Mouse (Mus musculus) heart, postnatal 0 days (tissue): ENCODE results near the gene Jaml. TPM values are rescaled to one million over a fixed set of nuclear protein-coding genes. Genes with fewer than 3 reads are reported as not detected.

Experiments
- ATAC-seq: fragments of 200-750 bp; cut with Nextera tagmentation; 2 replicates; pipeline ENCODE4 v1.8.0; 2017; ENCODE audit warnings: low read depth, moderate number of reproducible peaks, moderate library complexity; ENCODE audit not compliant: insufficient read depth
- DNase-seq: peaks from one replicate; pipeline ENCODE4 v3.0.0-alpha.2; 2016; ENCODE audit warnings: low spot score
- H3K27ac ChIP-seq: fragments of 300-500 bp; sonication (generic); 2 replicates; pipeline ENCODE4 v1.5.1; 2014; ENCODE audit warnings: low read depth, mild to moderate bottlenecking
- H3K27me3 ChIP-seq: fragments of 300-500 bp; sonication (generic); 2 replicates; pipeline ENCODE4 v1.6.1; 2014; ENCODE audit warnings: low read length, mixed read lengths; ENCODE audit not compliant: control insufficient read depth, insufficient read depth
- H3K36me3 ChIP-seq: fragments of 300-500 bp; sonication (generic); replicated peaks from 2 replicates; pipeline ENCODE4 v1.6.1; 2014; ENCODE audit warnings: low read length, mixed read lengths; ENCODE audit not compliant: control insufficient read depth, insufficient read depth
- H3K4me1 ChIP-seq: fragments of 300-500 bp; sonication (generic); 2 replicates; pipeline ENCODE4 v1.6.1; 2014; ENCODE audit warnings: antibody characterized with exemption; ENCODE audit not compliant: control insufficient read depth, insufficient read depth
- H3K4me2 ChIP-seq: fragments of 300-500 bp; sonication (generic); 2 replicates; pipeline ENCODE4 v1.6.1; 2014; ENCODE audit warnings: low read depth, mild to moderate bottlenecking, low read length, moderate library complexity
- H3K4me3 ChIP-seq: fragments of 300-500 bp; sonication (generic); 2 replicates; pipeline ENCODE4 v1.5.1; 2014; ENCODE audit warnings: low read depth, low read length
- H3K9ac ChIP-seq: fragments of 300-500 bp; sonication (generic); replicated peaks from 2 replicates; pipeline ENCODE4 v1.6.1; 2014; ENCODE audit warnings: low read depth, low read length, mixed read lengths
- H3K9me3 ChIP-seq: fragments of 300-500 bp; sonication (generic); replicated peaks from 2 replicates; pipeline ENCODE4 v1.6.1; 2016; ENCODE audit warnings: low read length; ENCODE audit not compliant: control insufficient read depth
- CTCF ChIP-seq: IDR thresholded peaks from 2 replicates; pipeline ENCODE4 v1.5.1; 2016; ENCODE audit warnings: antibody characterized with exemption, control low read depth, low read depth
- EP300 ChIP-seq: IDR thresholded peaks from 2 replicates; pipeline ENCODE4 v1.6.1; 2016; ENCODE audit warnings: antibody characterized with exemption, low read depth
- WGBS: fragments of 180-500 bp; shearing (Covaris S2); extraction: QIAGEN DNeasy Blood & Tissue Kit; methylation state at CpG from one replicate; pipeline ENCODE4 v1.1.7; 2014; 5-methylcytosine and 5-hydroxymethylcytosine counted together
- polyA plus RNA-seq: library from polyadenylated mRNA; unstranded; fragments of >200 nt; fragmentation: Nextera tagmentation; extraction: Ambion mirVana; gene quantifications from 2 replicates; pipeline ENCODE4 v1.2.1, GENCODE M21; 2015
- total RNA-seq: library from RNA; depleted of rRNA; stranded (reverse); fragments of >200 nt; gene quantifications from 2 replicates; pipeline ENCODE4 v1.2.3, GENCODE M21; 2014; ENCODE audit warnings: low replicate concordance; rRNA removed

The Jaml gene
- total and polyA plus RNA-seq, 2 experiments from 2014 or later: 0.08 TPM; not detected in 1

GRCm38 (mm10) chr9:45145533-45146266 is 66.7 kb downstream of the Jaml start:
- Histone ChIP-seq H3K9ac (no peak overlapping the region), H3K4me1 (no peaks in the 10 kb centered on the region), H3K4me2 (peak overlapping the region; percentile 55), H3K27ac (no peak overlapping the region), H3K36me3 (no peaks in the 10 kb centered on the region), H3K27me3 (peaks cover 89% of the 10 kb centered on the region), H3K9me3 (no peaks in the 10 kb centered on the region), H3K4me3 (peak overlapping the region; percentile 34)
- no peak for DNase-seq
- WGBS: 4% methylated on average over 27 of the region's 27 CpGs
- TF ChIP-seq EP300: no peak
- TF ChIP-seq CTCF: no peak
- no peak for ATAC-seq

DNA sequence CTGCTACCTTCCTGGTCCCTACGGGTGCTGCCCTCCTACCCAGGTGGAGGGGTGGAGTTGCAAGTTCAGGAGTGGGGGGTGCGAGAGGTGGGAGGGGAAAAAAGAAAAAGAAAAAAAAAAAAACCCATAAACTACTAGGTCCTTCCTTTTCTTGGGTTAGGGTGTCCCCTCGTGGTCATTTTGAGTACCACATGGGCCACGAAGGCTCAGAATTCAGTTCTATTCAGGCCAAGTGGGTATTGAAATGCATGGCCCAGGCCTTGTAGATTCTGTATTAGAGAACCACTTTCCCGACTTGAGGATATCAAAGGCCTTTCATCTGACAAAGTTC is 67.2 kb downstream of the Jaml start:
- Histone ChIP-seq H3K4me2 (peak overlapping the region; percentile 55), H3K9ac (no peak overlapping the region), H3K27me3 (peaks cover 86% of the 10 kb centered on the region), H3K4me3 (peak overlapping the region; percentile 34), H3K4me1 (no peaks in the 10 kb centered on the region), H3K27ac (no peak overlapping the region), H3K9me3 (no peaks in the 10 kb centered on the region), H3K36me3 (no peaks in the 10 kb centered on the region)
- DNase-seq (peak; percentile 39), ATAC-seq (no peak)
- WGBS: 3% methylated on average over 5 of the region's 5 CpGs
- TF ChIP-seq CTCF (peak; percentile 81), EP300 (no peak)

DNA sequence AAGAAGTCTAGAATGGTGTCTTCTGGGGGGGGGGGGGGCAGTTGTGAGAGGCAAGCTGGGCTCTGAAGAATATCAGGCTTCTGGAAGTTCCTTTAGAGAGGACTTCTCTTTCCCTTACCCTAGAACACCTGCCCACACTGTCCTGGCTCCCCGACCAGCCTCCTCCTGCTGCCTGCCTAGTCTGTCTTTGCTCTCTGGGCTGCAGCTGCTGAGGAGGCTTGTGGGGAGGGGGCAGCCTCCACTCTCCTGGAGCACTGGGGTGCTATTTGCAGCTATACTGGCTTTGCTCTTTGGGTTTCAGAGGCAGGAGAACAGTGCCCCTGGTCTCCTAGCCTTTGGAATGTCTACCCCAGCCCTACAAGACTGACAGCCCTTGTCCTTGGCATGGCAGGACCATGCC is 72.0 kb downstream of the Jaml start:
- H3K9me3 ChIP-seq: no peaks in the 10 kb centered on the region
- no peaks in the 10 kb centered on the region for H3K36me3 ChIP-seq
- TF ChIP-seq EP300 (no peak), CTCF (no peak)
- no peak overlapping the region for H3K4me2 ChIP-seq
- H3K4me3 ChIP-seq: no peak overlapping the region
- no peak overlapping the region for H3K9ac ChIP-seq
- 67% methylated on average over 1 of the region's 1 CpGs for WGBS
- no peak overlapping the region for H3K27ac ChIP-seq
- peaks cover 47% of the 10 kb centered on the region for H3K27me3 ChIP-seq
- H3K4me1 ChIP-seq: no peaks in the 10 kb centered on the region
- DNase-seq: no peak
- no peak for ATAC-seq

DNA sequence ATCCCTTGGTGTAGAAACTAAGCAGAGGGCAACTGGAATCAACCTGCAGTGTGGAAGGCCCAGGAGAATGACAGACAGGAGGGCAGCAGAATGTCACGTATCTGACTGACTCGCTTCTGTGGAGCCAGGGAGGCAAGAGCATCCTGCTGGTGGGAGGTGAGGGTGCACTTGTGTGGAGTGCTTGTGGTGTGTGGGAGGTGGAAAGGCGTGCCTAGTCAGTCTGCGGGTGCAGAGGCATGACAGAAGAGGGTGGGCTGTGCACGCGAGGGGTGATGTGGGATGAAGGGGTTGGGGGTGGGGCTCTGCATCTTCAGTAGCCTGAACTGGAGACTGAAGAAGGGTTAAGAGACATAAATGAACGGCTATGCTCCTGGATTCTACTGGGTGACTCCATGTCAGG is 74.4 kb downstream of the Jaml start:
- no peak for ATAC-seq
- Histone ChIP-seq H3K27ac (no peak overlapping the region), H3K4me3 (no peak overlapping the region), H3K9me3 (no peaks in the 10 kb centered on the region), H3K27me3 (peaks cover 22% of the 10 kb centered on the region; the same call in 1 of the 2 replicates), H3K4me1 (no peaks in the 10 kb centered on the region), H3K36me3 (no peaks in the 10 kb centered on the region), H3K9ac (no peak overlapping the region), H3K4me2 (no peak overlapping the region)
- no peak for DNase-seq
- no peak for TF ChIP-seq EP300
- 51% methylated on average over 7 of the region's 7 CpGs for WGBS

Other genes with a start within 250 kb of the Jaml start
- 4.9 and 7.8 TPM in 2 replicates for gene Kmt2a, start 197.9 kb upstream of the Jaml start, total RNA-seq
- 4.2 and 4.4 TPM in 2 replicates for gene Kmt2a, start 197.9 kb upstream of the Jaml start, polyA plus RNA-seq
- 688 and 746 TPM in 2 replicates for gene Atp5l, start 158.4 kb upstream of the Jaml start, total RNA-seq
- gene Atp5l, start 158.4 kb upstream of the Jaml start, polyA plus RNA-seq: 2,678 and 2,844 TPM in 2 replicates
- gene Ube4a, start 113.6 kb upstream of the Jaml start, total RNA-seq: 10.7 and 16.8 TPM in 2 replicates
- 9.8 and 9.9 TPM in 2 replicates for gene Ube4a, start 113.6 kb upstream of the Jaml start, polyA plus RNA-seq
- 1.2 TPM in 1 of 2 replicates, not detected in the other for gene Cd3g, start 98.8 kb upstream of the Jaml start, total RNA-seq
- 0.11 TPM in 1 of 2 replicates, not detected in the other for gene Cd3g, start 98.8 kb upstream of the Jaml start, polyA plus RNA-seq
- 1.9 TPM in 1 of 2 replicates, not detected in the other for gene Cd3d, start 97.4 kb upstream of the Jaml start, total RNA-seq
- not detected in 2 replicates for gene Cd3d, start 97.4 kb upstream of the Jaml start, polyA plus RNA-seq
- 0.27 TPM in 1 of 2 replicates, not detected in the other for gene Cd3e, start 69.6 kb upstream of the Jaml start, total RNA-seq
- 0.14 TPM in 1 of 2 replicates, not detected in the other for gene Cd3e, start 69.6 kb upstream of the Jaml start, polyA plus RNA-seq
- gene Mpzl2, start 39.4 kb upstream of the Jaml start, total RNA-seq: 0.15 and 0.31 TPM in 2 replicates
- 0.41 and 0.42 TPM in 2 replicates for gene Mpzl2, start 39.4 kb upstream of the Jaml start, polyA plus RNA-seq
- gene Mpzl3, start 24.0 kb upstream of the Jaml start, total RNA-seq: 1.7 and 3.1 TPM in 2 replicates
- gene Mpzl3, start 24.0 kb upstream of the Jaml start, polyA plus RNA-seq: 0.59 and 0.68 TPM in 2 replicates
- 0.04 and 0.53 TPM in 2 replicates for gene Scn2b, start 38.6 kb downstream of the Jaml start, total RNA-seq
- 0.31 and 0.51 TPM in 2 replicates for gene Scn2b, start 38.6 kb downstream of the Jaml start, polyA plus RNA-seq
- 0.27 and 0.57 TPM in 2 replicates for gene Scn4b, start 59.2 kb downstream of the Jaml start, total RNA-seq
- gene Scn4b, start 59.2 kb downstream of the Jaml start, polyA plus RNA-seq: 0.10 and 0.11 TPM in 2 replicates
- not detected in 2 replicates for gene BC049352, start 102.8 kb downstream of the Jaml start, total RNA-seq
- gene BC049352, start 102.8 kb downstream of the Jaml start, polyA plus RNA-seq: not detected in 2 replicates
- not detected in 2 replicates for gene Tmprss4, start 124.9 kb downstream of the Jaml start, total RNA-seq
- gene Tmprss4, start 124.9 kb downstream of the Jaml start, polyA plus RNA-seq: 0.22 TPM in 1 of 2 replicates, not detected in the other
- 0.58 and 2.5 TPM in 2 replicates for gene Il10ra, start 190.0 kb downstream of the Jaml start, total RNA-seq
- 0.47 and 0.60 TPM in 2 replicates for gene Il10ra, start 190.0 kb downstream of the Jaml start, polyA plus RNA-seq
- 0.15 TPM in 1 of 2 replicates, not detected in the other for gene Tmprss13, start 239.9 kb downstream of the Jaml start, total RNA-seq
- 0.16 and 0.23 TPM in 2 replicates for gene Tmprss13, start 239.9 kb downstream of the Jaml start, polyA plus RNA-seq